Mouse (Mus musculus) neural tube, embryonic 15.5 days (tissue): Measurements from ENCODE around the gene Nt5m. TPM values are rescaled to one million over a fixed set of nuclear protein-coding genes. Genes with fewer than 3 reads are reported as not detected.

Experiments
- ATAC-seq: fragments of 200-750 bp; cut with Nextera tagmentation; 2 replicates; pipeline ENCODE4 v1.8.0; 2017; ENCODE audit warnings: mild to moderate bottlenecking, moderate TSS enrichment, moderate library complexity; ENCODE audit not compliant: low FRiP score
- H3K27ac ChIP-seq: fragments of 300-500 bp; sonication (generic); replicated peaks from 2 replicates; pipeline ENCODE4 v1.5.1; 2015; ENCODE audit warnings: mild to moderate bottlenecking, inconsistent platforms
- H3K27me3 ChIP-seq: fragments of 300-500 bp; sonication (generic); replicated peaks from 2 replicates; pipeline ENCODE4 v1.6.1; 2015; ENCODE audit warnings: inconsistent platforms
- H3K36me3 ChIP-seq: fragments of 300-500 bp; sonication (generic); 2 replicates; pipeline ENCODE4 v1.6.1; 2015; ENCODE audit warnings: inconsistent platforms
- H3K4me1 ChIP-seq: fragments of 300-500 bp; sonication (generic); 2 replicates; pipeline ENCODE4 v1.6.1; 2015; ENCODE audit warnings: inconsistent platforms
- H3K4me2 ChIP-seq: fragments of 300-500 bp; sonication (generic); 2 replicates; pipeline ENCODE4 v1.6.1; 2015; ENCODE audit warnings: inconsistent platforms, mild to moderate bottlenecking, moderate library complexity
- H3K4me3 ChIP-seq: fragments of 300-500 bp; sonication (generic); replicated peaks from 2 replicates; pipeline ENCODE4 v1.5.1; 2015; ENCODE audit warnings: mild to moderate bottlenecking, inconsistent platforms
- H3K9ac ChIP-seq: fragments of 300-500 bp; sonication (generic); replicated peaks from 2 replicates; pipeline ENCODE4 v1.6.1; 2015; ENCODE audit warnings: mild to moderate bottlenecking, inconsistent platforms
- H3K9me3 ChIP-seq: fragments of 300-500 bp; sonication (generic); replicated peaks from 2 replicates; pipeline ENCODE4 v1.6.1; 2016; ENCODE audit warnings: inconsistent platforms
- WGBS: fragments of 180-500 bp; shearing (Covaris S2); methylation state at CpG from one replicate; pipeline ENCODE4 v1.1.7; 2015; ENCODE audit warnings: mixed read lengths; 5-methylcytosine and 5-hydroxymethylcytosine counted together
- polyA plus RNA-seq: library from polyadenylated mRNA; unstranded; fragments of >200 nt; fragmentation: Nextera tagmentation; extraction: Ambion mirVana; gene quantifications from 2 replicates; pipeline ENCODE4 v1.2.1, GENCODE M21; 2015

Gene Nt5m
- polyA plus RNA-seq, 1 experiment from 2014 or later = 84.2 TPM

- H3K4me3 ChIP-seq = no peak overlapping the region; the same call in 1 of the 2 replicates
- no peaks in the 10 kb centered on the region for H3K36me3 ChIP-seq
- H3K9me3 ChIP-seq = no peaks in the 10 kb centered on the region
- peaks cover 21% of the 10 kb centered on the region for H3K4me1 ChIP-seq
- peak overlapping the region; percentile 82 for H3K4me2 ChIP-seq
- ATAC-seq = no peak
- H3K27ac ChIP-seq = no peak overlapping the region
- H3K9ac ChIP-seq = no peak overlapping the region
- WGBS = 12% methylated on average over 2 of the region's 2 CpGs
- no peaks in the 10 kb centered on the region for H3K27me3 ChIP-seq
Measured at GRCm38 (mm10) chr11:59847131-59847530, 7.9 kb downstream of the Nt5m start.

GRCm38 (mm10) chr11:59847891-59848884 is 8.9 kb downstream of the Nt5m start:
- Histone ChIP-seq H3K36me3 (no peaks in the 10 kb centered on the region), H3K4me2 (peak overlapping the region; percentile 82), H3K27ac (peak overlapping the region; percentile 93), H3K27me3 (no peaks in the 10 kb centered on the region), H3K9me3 (no peaks in the 10 kb centered on the region), H3K9ac (peak overlapping the region; percentile 85), H3K4me1 (peaks cover 21% of the 10 kb centered on the region), H3K4me3 (peak overlapping the region; percentile 80)
- under 1% methylated on average over 66 of the region's 69 CpGs for WGBS
- ATAC-seq = peak; percentile 92

GRCm38 (mm10) chr11:59852865-59853264 is 13.6 kb downstream of the Nt5m start:
- no peak overlapping the region for H3K4me3 ChIP-seq
- no peak for ATAC-seq

GRCm38 (mm10) chr11:59860467-59860866 is 21.2 kb downstream of the Nt5m start:
- no peak overlapping the region for H3K9ac ChIP-seq
- H3K9me3 ChIP-seq = no peaks in the 10 kb centered on the region
- no peaks in the 10 kb centered on the region for H3K27me3 ChIP-seq
- no peak overlapping the region for H3K27ac ChIP-seq
- ATAC-seq = no peak
- H3K4me2 ChIP-seq = no peak overlapping the region
- H3K4me1 ChIP-seq = 0 out of 2 replicates have a peak, but pooled peaks cover 4% of the 10 kb centered on the region
- WGBS = 93% methylated on average over 11 of the region's 11 CpGs
- no peak overlapping the region for H3K4me3 ChIP-seq
- peaks cover 26% of the 10 kb centered on the region for H3K36me3 ChIP-seq

More at GRCm38 (mm10) chr11:59852865-59853264, 13.6 kb downstream of the Nt5m start:
- H3K4me1 ChIP-seq = peaks cover 17% of the 10 kb centered on the region
- H3K36me3 ChIP-seq = peaks cover 6% of the 10 kb centered on the region
- H3K27me3 ChIP-seq = no peaks in the 10 kb centered on the region
- H3K9me3 ChIP-seq = no peaks in the 10 kb centered on the region
- H3K4me2 ChIP-seq = no peak overlapping the region
- WGBS = 82% methylated on average over 3 of the region's 3 CpGs
- H3K9ac ChIP-seq = no peak overlapping the region
- no peak overlapping the region for H3K27ac ChIP-seq

GRCm38 (mm10) chr11:59864316-59864715 is 25.1 kb downstream of the Nt5m start:
- H3K4me2 ChIP-seq = no peak overlapping the region
- WGBS = 91% methylated on average over 6 of the region's 6 CpGs
- H3K4me1 ChIP-seq = no peaks in the 10 kb centered on the region
- no peaks in the 10 kb centered on the region for H3K9me3 ChIP-seq
- no peak for ATAC-seq
- H3K36me3 ChIP-seq = peaks cover 17% of the 10 kb centered on the region
- no peak overlapping the region for H3K9ac ChIP-seq
- H3K4me3 ChIP-seq = no peak overlapping the region
- no peaks in the 10 kb centered on the region for H3K27me3 ChIP-seq
- no peak overlapping the region for H3K27ac ChIP-seq

GRCm38 (mm10) chr11:59872124-59872523 is 32.9 kb downstream of the Nt5m start:
- WGBS = 89% methylated on average over 8 of the region's 8 CpGs
- Histone ChIP-seq H3K9me3 (no peaks in the 10 kb centered on the region), H3K4me3 (no peak overlapping the region), H3K36me3 (peaks cover 41% of the 10 kb centered on the region), H3K4me2 (no peak overlapping the region), H3K9ac (no peak overlapping the region), H3K27me3 (no peaks in the 10 kb centered on the region), H3K4me1 (no peaks in the 10 kb centered on the region), H3K27ac (no peak overlapping the region)
- no peak for ATAC-seq

GRCm38 (mm10) chr11:59880031-59880430 is 40.8 kb downstream of the Nt5m start:
- Histone ChIP-seq H3K9ac (no peak overlapping the region), H3K4me2 (no peak overlapping the region), H3K27me3 (no peaks in the 10 kb centered on the region), H3K4me3 (no peak overlapping the region), H3K36me3 (peaks cover 25% of the 10 kb centered on the region), H3K9me3 (no peaks in the 10 kb centered on the region), H3K4me1 (peaks cover 4% of the 10 kb centered on the region), H3K27ac (0 out of 2 replicates have a peak overlapping the region, but pooled peaks have one; percentile 37)
- WGBS = 25% methylated on average over 2 of the region's 2 CpGs
- peak; percentile 84 for ATAC-seq

- H3K9ac ChIP-seq = no peak overlapping the region
- no peak overlapping the region for H3K4me3 ChIP-seq
- no peak overlapping the region; the same call in 1 of the 2 replicates for H3K27ac ChIP-seq
- H3K27me3 ChIP-seq = no peaks in the 10 kb centered on the region
- WGBS = 71% methylated on average over 17 of the region's 17 CpGs
- H3K4me1 ChIP-seq = peaks cover 2% of the 10 kb centered on the region; the same call in 1 of the 2 replicates
- no peaks in the 10 kb centered on the region for H3K9me3 ChIP-seq
- no peak for ATAC-seq
- no peak overlapping the region for H3K4me2 ChIP-seq
- H3K36me3 ChIP-seq = no peaks in the 10 kb centered on the region
Measured at GRCm38 (mm10) chr11:59885217-59885986, 46.2 kb downstream of the Nt5m start.

GRCm38 (mm10) chr11:59886952-59887351 is 47.7 kb downstream of the Nt5m start:
- no peak overlapping the region for H3K9ac ChIP-seq
- WGBS = 56% methylated on average over 1 of the region's 1 CpGs
- H3K4me1 ChIP-seq = 0 out of 2 replicates have a peak, but pooled peaks cover 5% of the 10 kb centered on the region
- no peaks in the 10 kb centered on the region for H3K36me3 ChIP-seq
- ATAC-seq = no peak
- no peak overlapping the region for H3K4me3 ChIP-seq
- H3K27ac ChIP-seq = no peak overlapping the region
- H3K4me2 ChIP-seq = no peak overlapping the region
- H3K9me3 ChIP-seq = no peaks in the 10 kb centered on the region
- H3K27me3 ChIP-seq = no peaks in the 10 kb centered on the region

GRCm38 (mm10) chr11:59888151-59888550 is 48.9 kb downstream of the Nt5m start:
- no peak for ATAC-seq
- no peak overlapping the region for H3K4me3 ChIP-seq
- H3K9me3 ChIP-seq = no peaks in the 10 kb centered on the region
- WGBS = 73% methylated on average over 5 of the region's 5 CpGs
- H3K27me3 ChIP-seq = no peaks in the 10 kb centered on the region
- no peak overlapping the region for H3K27ac ChIP-seq
- H3K4me1 ChIP-seq = peaks cover 9% of the 10 kb centered on the region; the same call in 1 of the 2 replicates
- H3K9ac ChIP-seq = no peak overlapping the region
- H3K4me2 ChIP-seq = no peak overlapping the region
- H3K36me3 ChIP-seq = no peaks in the 10 kb centered on the region

GRCm38 (mm10) chr11:59891854-59892253 is 52.6 kb downstream of the Nt5m start:
- Histone ChIP-seq H3K36me3 (no peaks in the 10 kb centered on the region), H3K4me3 (no peak overlapping the region), H3K4me2 (no peak overlapping the region), H3K9ac (no peak overlapping the region), H3K27me3 (no peaks in the 10 kb centered on the region), H3K27ac (peak overlapping the region; percentile 33; the same call in 1 of the 2 replicates), H3K4me1 (peaks cover 7% of the 10 kb centered on the region; the same call in 1 of the 2 replicates), H3K9me3 (no peaks in the 10 kb centered on the region)
- ATAC-seq = no peak
- WGBS = 43% methylated on average over 6 of the region's 6 CpGs
